Mouse (Mus musculus): ENCODE data around the gene Wfikkn2. TPM values are rescaled to one million over a fixed set of nuclear protein-coding genes. Genes with fewer than 3 reads are reported as not detected.

Gene Wfikkn2
- polyA plus RNA-seq, 1 experiment from 2014 or later, result 10.2 TPM

GRCm38 (mm10) chr11:94208811-94209675, 36.8 kb downstream of the Wfikkn2 start:
- no peaks in the 10 kb centered on the region for H3K9me3 ChIP-seq (ENCODE audit: control insufficient read depth, low read length)
- H3K36me3 ChIP-seq (ENCODE audit: control insufficient read depth, insufficient read depth, low read length), result peaks cover 4% of the 10 kb centered on the region
- peaks cover 10% of the 10 kb centered on the region for H3K4me1 ChIP-seq (ENCODE audit: control insufficient read depth, insufficient read depth, low read depth, low read length)
- no peak overlapping the region for H3K9ac ChIP-seq (ENCODE audit: low read depth, low read length)
- H3K4me3 ChIP-seq (ENCODE audit: low read length), result no peak overlapping the region
- WGBS, result 53% methylated on average over 8 of the region's 8 CpGs
- no peaks in the 10 kb centered on the region for H3K27me3 ChIP-seq (replicated peaks; ENCODE audit: control insufficient read depth, insufficient read depth, low read length)
- peak overlapping the region; percentile 85 for H3K4me2 ChIP-seq (ENCODE audit: low read length)
- H3K27ac ChIP-seq (ENCODE audit: low read depth, low read length), result peak overlapping the region; percentile 94
- ATAC-seq, result no peak

GRCm38 (mm10) chr11:94206398-94207114, 39.2 kb downstream of the Wfikkn2 start:
- H3K4me2 ChIP-seq (ENCODE audit: low read length), result no peak overlapping the region
- no peaks in the 10 kb centered on the region for H3K27me3 ChIP-seq (replicated peaks; ENCODE audit: control insufficient read depth, insufficient read depth, low read length)
- no peaks in the 10 kb centered on the region for H3K9me3 ChIP-seq (ENCODE audit: control insufficient read depth, low read length)
- no peak overlapping the region for H3K27ac ChIP-seq (ENCODE audit: low read depth, low read length)
- no peaks in the 10 kb centered on the region for H3K36me3 ChIP-seq (ENCODE audit: control insufficient read depth, insufficient read depth, low read length)
- no peak overlapping the region for H3K9ac ChIP-seq (ENCODE audit: low read depth, low read length)
- 53% methylated on average over 10 of the region's 10 CpGs for WGBS
- no peak overlapping the region for H3K4me3 ChIP-seq (ENCODE audit: low read length)
- ATAC-seq, result no peak
- peaks cover 3% of the 10 kb centered on the region for H3K4me1 ChIP-seq (ENCODE audit: control insufficient read depth, insufficient read depth, low read depth, low read length)

GRCm38 (mm10) chr11:94203066-94203465, 42.7 kb downstream of the Wfikkn2 start:
- H3K9me3 ChIP-seq (ENCODE audit: control insufficient read depth, low read length), result no peaks in the 10 kb centered on the region
- no peaks in the 10 kb centered on the region for H3K36me3 ChIP-seq (ENCODE audit: control insufficient read depth, insufficient read depth, low read length)
- no peaks in the 10 kb centered on the region for H3K27me3 ChIP-seq (replicated peaks; ENCODE audit: control insufficient read depth, insufficient read depth, low read length)
- no peak overlapping the region for H3K4me2 ChIP-seq (ENCODE audit: low read length)
- no peak overlapping the region for H3K27ac ChIP-seq (ENCODE audit: low read depth, low read length)
- H3K4me3 ChIP-seq (ENCODE audit: low read length), result no peak overlapping the region
- WGBS, result 80% methylated on average over 3 of the region's 3 CpGs
- H3K4me1 ChIP-seq (ENCODE audit: control insufficient read depth, insufficient read depth, low read depth, low read length), result no peaks in the 10 kb centered on the region
- no peak for ATAC-seq
- no peak overlapping the region for H3K9ac ChIP-seq (ENCODE audit: low read depth, low read length)

GRCm38 (mm10) chr11:94202106-94202505, 43.7 kb downstream of the Wfikkn2 start:
- Histone ChIP-seq H3K27ac (ENCODE audit: low read depth, low read length) (no peak overlapping the region), H3K36me3 (ENCODE audit: control insufficient read depth, insufficient read depth, low read length) (no peaks in the 10 kb centered on the region), H3K27me3 (replicated peaks; ENCODE audit: control insufficient read depth, insufficient read depth, low read length) (no peaks in the 10 kb centered on the region), H3K4me1 (ENCODE audit: control insufficient read depth, insufficient read depth, low read depth, low read length) (no peaks in the 10 kb centered on the region), H3K4me3 (ENCODE audit: low read length) (no peak overlapping the region), H3K4me2 (ENCODE audit: low read length) (no peak overlapping the region), H3K9me3 (ENCODE audit: control insufficient read depth, low read length) (no peaks in the 10 kb centered on the region), H3K9ac (ENCODE audit: low read depth, low read length) (no peak overlapping the region)
- ATAC-seq, result no peak
- 87% methylated on average over 5 of the region's 5 CpGs for WGBS

GRCm38 (mm10) chr11:94200422-94200821, 45.4 kb downstream of the Wfikkn2 start:
- Histone ChIP-seq H3K9me3 (ENCODE audit: control insufficient read depth, low read length) (no peaks in the 10 kb centered on the region), H3K27ac (ENCODE audit: low read depth, low read length) (no peak overlapping the region), H3K4me2 (ENCODE audit: low read length) (no peak overlapping the region), H3K36me3 (ENCODE audit: control insufficient read depth, insufficient read depth, low read length) (no peaks in the 10 kb centered on the region), H3K9ac (ENCODE audit: low read depth, low read length) (no peak overlapping the region), H3K4me3 (ENCODE audit: low read length) (no peak overlapping the region), H3K4me1 (ENCODE audit: control insufficient read depth, insufficient read depth, low read depth, low read length) (no peaks in the 10 kb centered on the region), H3K27me3 (replicated peaks; ENCODE audit: control insufficient read depth, insufficient read depth, low read length) (no peaks in the 10 kb centered on the region)
- 80% methylated on average over 4 of the region's 4 CpGs for WGBS
- no peak for ATAC-seq

GRCm38 (mm10) chr11:94199771-94200170, 46.0 kb downstream of the Wfikkn2 start:
- Histone ChIP-seq H3K27me3 (replicated peaks; ENCODE audit: control insufficient read depth, insufficient read depth, low read length) (no peaks in the 10 kb centered on the region), H3K9me3 (ENCODE audit: control insufficient read depth, low read length) (no peaks in the 10 kb centered on the region), H3K36me3 (ENCODE audit: control insufficient read depth, insufficient read depth, low read length) (no peaks in the 10 kb centered on the region), H3K27ac (ENCODE audit: low read depth, low read length) (no peak overlapping the region), H3K4me1 (ENCODE audit: control insufficient read depth, insufficient read depth, low read depth, low read length) (no peaks in the 10 kb centered on the region; the same call in 1 of the 2 replicates), H3K9ac (ENCODE audit: low read depth, low read length) (no peak overlapping the region), H3K4me3 (ENCODE audit: low read length) (no peak overlapping the region), H3K4me2 (ENCODE audit: low read length) (no peak overlapping the region)
- no peak for ATAC-seq
- WGBS, result 79% methylated on average over 2 of the region's 2 CpGs

GRCm38 (mm10) chr11:94198405-94199146, 47.2 kb downstream of the Wfikkn2 start:
- Histone ChIP-seq H3K4me1 (ENCODE audit: control insufficient read depth, insufficient read depth, low read depth, low read length) (no peaks in the 10 kb centered on the region; the same call in 1 of the 2 replicates), H3K27me3 (replicated peaks; ENCODE audit: control insufficient read depth, insufficient read depth, low read length) (no peaks in the 10 kb centered on the region), H3K4me3 (ENCODE audit: low read length) (no peak overlapping the region), H3K9ac (ENCODE audit: low read depth, low read length) (no peak overlapping the region), H3K4me2 (ENCODE audit: low read length) (no peak overlapping the region), H3K27ac (ENCODE audit: low read depth, low read length) (no peak overlapping the region), H3K36me3 (ENCODE audit: control insufficient read depth, insufficient read depth, low read length) (no peaks in the 10 kb centered on the region), H3K9me3 (ENCODE audit: control insufficient read depth, low read length) (no peaks in the 10 kb centered on the region)
- WGBS, result 88% methylated on average over 7 of the region's 7 CpGs
- no peak for ATAC-seq

- Histone ChIP-seq H3K9ac (ENCODE audit: low read depth, low read length) (no peak overlapping the region), H3K27ac (ENCODE audit: low read depth, low read length) (no peak overlapping the region), H3K4me3 (ENCODE audit: low read length) (no peak overlapping the region), H3K4me1 (ENCODE audit: control insufficient read depth, insufficient read depth, low read depth, low read length) (no peaks in the 10 kb centered on the region; the same call in 1 of the 2 replicates), H3K9me3 (ENCODE audit: control insufficient read depth, low read length) (no peaks in the 10 kb centered on the region), H3K36me3 (ENCODE audit: control insufficient read depth, insufficient read depth, low read length) (no peaks in the 10 kb centered on the region), H3K27me3 (replicated peaks; ENCODE audit: control insufficient read depth, insufficient read depth, low read length) (no peaks in the 10 kb centered on the region), H3K4me2 (ENCODE audit: low read length) (no peak overlapping the region)
- no peak for ATAC-seq
- WGBS, result 83% methylated on average over 3 of the region's 3 CpGs
Measured at GRCm38 (mm10) chr11:94196311-94196710, 49.5 kb downstream of the Wfikkn2 start.

Data from hindbrain, embryonic 16.5 days (tissue).